Mouse (Mus musculus) intestine, postnatal 0 days (tissue): ENCODE measurements at regions not wholly inside any gene's neighbourhood (a gene's known extent, or its start where the extent isn't known, plus 50 kb on each side); places are given as distances from the start of the nearest gene placed in this dataset.
A peak's percentile ranks its signal among the peaks of the same experiment; 100 is the strongest.

Source experiments
- ATAC-seq: fragments of 200-750 bp; cut with Nextera tagmentation; 2 replicates; pipeline ENCODE4 v1.8.0; 2017; ENCODE audit warnings: mild to moderate bottlenecking, moderate TSS enrichment, moderate library complexity
- H3K27ac ChIP-seq: fragments of 300-500 bp; sonication (generic); 2 replicates; pipeline ENCODE4 v1.5.1; 2014; ENCODE audit warnings: mild to moderate bottlenecking, low read depth, low read length, moderate library complexity
- H3K27me3 ChIP-seq: fragments of 300-500 bp; sonication (generic); replicated peaks from 2 replicates; pipeline ENCODE4 v1.6.1; 2014; ENCODE audit warnings: low read length, mixed read lengths; ENCODE audit not compliant: control insufficient read depth, insufficient read depth
- H3K36me3 ChIP-seq: fragments of 300-500 bp; sonication (generic); 2 replicates; pipeline ENCODE4 v1.6.1; 2014; ENCODE audit warnings: mild to moderate bottlenecking, moderate library complexity; ENCODE audit not compliant: control insufficient read depth, insufficient read depth
- H3K4me1 ChIP-seq: fragments of 300-500 bp; sonication (generic); replicated peaks from 2 replicates; pipeline ENCODE4 v1.6.1; 2014; ENCODE audit warnings: antibody characterized with exemption, low read length, mixed read lengths; ENCODE audit not compliant: control insufficient read depth, insufficient read depth
- H3K4me2 ChIP-seq: fragments of 300-500 bp; sonication (generic); replicated peaks from 2 replicates; pipeline ENCODE4 v1.6.1; 2014; ENCODE audit warnings: low read depth, mild to moderate bottlenecking, moderate library complexity
- H3K4me3 ChIP-seq: fragments of 300-500 bp; sonication (generic); 2 replicates; pipeline ENCODE4 v1.5.1; 2014; ENCODE audit warnings: low read depth, low read length
- H3K9ac ChIP-seq: fragments of 300-500 bp; sonication (generic); 2 replicates; pipeline ENCODE4 v1.6.1; 2014; ENCODE audit warnings: mild to moderate bottlenecking, low read depth, low read length
- H3K9me3 ChIP-seq: fragments of 300-500 bp; sonication (generic); 2 replicates; pipeline ENCODE4 v1.6.1; 2016; ENCODE audit warnings: mixed run types; ENCODE audit not compliant: control insufficient read depth
- CTCF ChIP-seq: sonication (generic); IDR thresholded peaks from 2 replicates; pipeline ENCODE4 v1.5.1; 2016; ENCODE audit warnings: low read depth, mild to moderate bottlenecking, control low read depth, antibody characterized with exemption, moderate library complexity
- WGBS: fragments of 180-500 bp; shearing (Covaris S2); extraction: QIAGEN DNeasy Blood & Tissue Kit; methylation state at CpG from one replicate; pipeline ENCODE4 v1.1.7; 2014; 5-methylcytosine and 5-hydroxymethylcytosine counted together

GRCm38 (mm10) chr9:32899801-32900200 is 263.8 kb downstream of the Ets1 start:
- Histone ChIP-seq H3K4me1 (no peaks in the 10 kb centered on the region), H3K27ac (no peak overlapping the region), H3K27me3 (no peaks in the 10 kb centered on the region), H3K4me3 (no peak overlapping the region), H3K4me2 (no peak overlapping the region), H3K9ac (no peak overlapping the region), H3K36me3 (no peaks in the 10 kb centered on the region), H3K9me3 (no peaks in the 10 kb centered on the region)
- ATAC-seq: no peak
- 30% methylated on average over 4 of the region's 4 CpGs for WGBS
- no peak for TF ChIP-seq CTCF

- no peak overlapping the region for H3K9ac ChIP-seq
- H3K4me1 ChIP-seq: no peaks in the 10 kb centered on the region
- H3K27ac ChIP-seq: no peak overlapping the region
- H3K9me3 ChIP-seq: no peaks in the 10 kb centered on the region
- TF ChIP-seq CTCF: no peak
- no peaks in the 10 kb centered on the region for H3K27me3 ChIP-seq
- no peaks in the 10 kb centered on the region for H3K36me3 ChIP-seq
- ATAC-seq: peak; percentile 25; the same call in 1 of the 2 replicates
- no peak overlapping the region for H3K4me2 ChIP-seq
- 37% methylated on average over 4 of the region's 4 CpGs for WGBS
- H3K4me3 ChIP-seq: no peak overlapping the region
These were observed 265.3 kb downstream of the Ets1 start for GRCm38 (mm10) chr9:32901287-32901686.

GRCm38 (mm10) chr9:32906233-32906872 is 270.3 kb downstream of the Ets1 start:
- no peaks in the 10 kb centered on the region for H3K4me1 ChIP-seq
- TF ChIP-seq CTCF: no peak
- H3K27me3 ChIP-seq: no peaks in the 10 kb centered on the region
- no peak overlapping the region for H3K9ac ChIP-seq
- 63% methylated on average over 8 of the region's 8 CpGs for WGBS
- no peak for ATAC-seq
- H3K27ac ChIP-seq: no peak overlapping the region
- H3K4me2 ChIP-seq: no peak overlapping the region
- no peaks in the 10 kb centered on the region for H3K9me3 ChIP-seq
- no peak overlapping the region for H3K4me3 ChIP-seq
- H3K36me3 ChIP-seq: no peaks in the 10 kb centered on the region

- no peaks in the 10 kb centered on the region for H3K9me3 ChIP-seq
- no peaks in the 10 kb centered on the region for H3K36me3 ChIP-seq
- H3K27me3 ChIP-seq: no peaks in the 10 kb centered on the region
- no peak overlapping the region for H3K4me3 ChIP-seq
- no peak for TF ChIP-seq CTCF
- WGBS: 86% methylated on average over 7 of the region's 7 CpGs
- H3K27ac ChIP-seq: no peak overlapping the region
- ATAC-seq: no peak
- no peak overlapping the region for H3K4me2 ChIP-seq
- H3K4me1 ChIP-seq: no peaks in the 10 kb centered on the region
- H3K9ac ChIP-seq: no peak overlapping the region
These were observed 274.6 kb downstream of the Ets1 start for GRCm38 (mm10) chr9:32910641-32911040.

GRCm38 (mm10) chr9:32915633-32916032 is 279.6 kb downstream of the Ets1 start:
- 88% methylated on average over 3 of the region's 3 CpGs for WGBS
- no peaks in the 10 kb centered on the region for H3K27me3 ChIP-seq
- no peak for TF ChIP-seq CTCF

GRCm38 (mm10) chr9:32916731-32917130 is 280.7 kb downstream of the Ets1 start:
- WGBS: 76% methylated on average over 3 of the region's 3 CpGs
- no peaks in the 10 kb centered on the region for H3K4me1 ChIP-seq
- no peak overlapping the region for H3K9ac ChIP-seq
- no peak overlapping the region for H3K4me2 ChIP-seq
- ATAC-seq: no peak
- no peaks in the 10 kb centered on the region for H3K9me3 ChIP-seq
- no peak for TF ChIP-seq CTCF
- H3K27ac ChIP-seq: no peak overlapping the region
- no peak overlapping the region for H3K4me3 ChIP-seq
- H3K27me3 ChIP-seq: no peaks in the 10 kb centered on the region
- H3K36me3 ChIP-seq: no peaks in the 10 kb centered on the region

More at GRCm38 (mm10) chr9:32915633-32916032, 279.6 kb downstream of the Ets1 start:
- Histone ChIP-seq H3K27ac (no peak overlapping the region), H3K4me2 (no peak overlapping the region), H3K9me3 (no peaks in the 10 kb centered on the region), H3K36me3 (no peaks in the 10 kb centered on the region), H3K4me3 (no peak overlapping the region), H3K4me1 (no peaks in the 10 kb centered on the region), H3K9ac (no peak overlapping the region)
- no peak for ATAC-seq

GRCm38 (mm10) chr9:32923925-32924324 is 287.9 kb downstream of the Ets1 start:
- H3K27ac ChIP-seq: no peak overlapping the region
- ATAC-seq: no peak

More at GRCm38 (mm10) chr9:32923925-32924324, 287.9 kb downstream of the Ets1 start:
- no peaks in the 10 kb centered on the region for H3K9me3 ChIP-seq
- no peaks in the 10 kb centered on the region for H3K36me3 ChIP-seq
- TF ChIP-seq CTCF: no peak
- H3K4me2 ChIP-seq: no peak overlapping the region
- H3K9ac ChIP-seq: no peak overlapping the region
- no peak overlapping the region for H3K4me3 ChIP-seq
- no peaks in the 10 kb centered on the region for H3K4me1 ChIP-seq
- H3K27me3 ChIP-seq: no peaks in the 10 kb centered on the region
